Mouse (Mus musculus): ENCODE data around the gene Gm20777. TPM values are rescaled to one million over a fixed set of nuclear protein-coding genes. Genes with fewer than 3 reads are reported as not detected.
"Not testable (repeated sequence)": the region's sequence is repeated elsewhere in the genome, so short reads cannot be mapped to it uniquely, and the experiment has no call there.

Gm20777 gene
- not detected in 2 replicates for polyA plus RNA-seq (2011; ENCODE audit: insufficient read length, low read depth, missing spikeins)

GRCm38 (mm10) chrY:10752350-10752749, at the start of gene Gm20777:
Gene Gm20777 (minus strand): TSS chrY:10752450.
- H3K4me1 ChIP-seq (ENCODE audit: control insufficient read depth, insufficient read depth, low read length); H3K27ac ChIP-seq (ENCODE audit: insufficient read depth, low read length); H3K4me3 ChIP-seq (ENCODE audit: insufficient read depth, low read length): not testable (repeated sequence)

GRCm38 (mm10) chrY:10709551-10709950, 42.7 kb downstream of the Gm20777 start:
- not testable (repeated sequence) for H3K27ac ChIP-seq (ENCODE audit: insufficient read depth, low read length); H3K4me1 ChIP-seq (ENCODE audit: control insufficient read depth, insufficient read depth, low read length); H3K4me3 ChIP-seq (ENCODE audit: insufficient read depth, low read length)

DNA sequence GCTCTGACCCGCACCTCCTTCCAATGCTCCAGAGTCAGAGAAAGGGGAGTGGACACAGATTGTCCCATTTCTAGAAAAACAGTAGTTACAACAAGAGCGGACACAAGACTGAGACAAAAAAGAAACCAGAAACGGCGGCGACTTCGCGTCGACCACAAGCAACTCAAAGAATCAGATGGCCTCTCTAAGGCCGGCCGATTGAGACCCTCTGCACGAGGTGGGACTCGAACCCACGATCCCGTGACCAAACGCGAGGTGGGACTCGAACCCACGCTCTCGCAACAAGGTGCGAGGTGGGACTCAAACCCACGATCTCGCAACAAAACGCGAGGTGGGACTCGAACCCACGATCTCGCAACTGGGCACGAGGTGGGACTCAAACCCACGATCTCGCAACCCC, 43.5 kb downstream of the Gm20777 start:
- H3K27ac ChIP-seq (ENCODE audit: insufficient read depth, low read length); H3K4me3 ChIP-seq (ENCODE audit: insufficient read depth, low read length); H3K4me1 ChIP-seq (ENCODE audit: control insufficient read depth, insufficient read depth, low read length): not testable (repeated sequence)

GRCm38 (mm10) chrY:10708226-10708625, 44.0 kb downstream of the Gm20777 start:
- not testable (repeated sequence) for H3K4me1 ChIP-seq (ENCODE audit: control insufficient read depth, insufficient read depth, low read length); H3K27ac ChIP-seq (ENCODE audit: insufficient read depth, low read length); H3K4me3 ChIP-seq (ENCODE audit: insufficient read depth, low read length)

GRCm38 (mm10) chrY:10706686-10707085, 45.6 kb downstream of the Gm20777 start:
- H3K4me1 ChIP-seq (ENCODE audit: control insufficient read depth, insufficient read depth, low read length); H3K4me3 ChIP-seq (ENCODE audit: insufficient read depth, low read length); H3K27ac ChIP-seq (ENCODE audit: insufficient read depth, low read length): not testable (repeated sequence)

Other genes with a start within 250 kb of the Gm20777 start
- gene Gm20737, start 216.4 kb downstream of the Gm20777 start, polyA plus RNA-seq (2011; ENCODE audit: insufficient read length, low read depth, missing spikeins): not detected in 2 replicates
- not detected in 2 replicates for gene Gm21775, start 199.0 kb downstream of the Gm20777 start, polyA plus RNA-seq (2011; ENCODE audit: insufficient read length, low read depth, missing spikeins)
- not detected in 2 replicates for gene Gm21900, start 136.1 kb downstream of the Gm20777 start, polyA plus RNA-seq (2011; ENCODE audit: insufficient read length, low read depth, missing spikeins)

All from embryonic fibroblast, embryonic 13.5 days (primary cell).